Mouse (Mus musculus) embryonic facial prominence, embryonic 14.5 days (tissue): ENCODE results near the gene Med23. TPM values are rescaled to one million over a fixed set of nuclear protein-coding genes. Genes with fewer than 3 reads are reported as not detected.

Experiments used
- ATAC-seq: fragments of 200-750 bp; cut with Nextera tagmentation; 2 replicates; pipeline ENCODE4 v1.8.0; 2017; ENCODE audit warnings: low read depth, moderate number of reproducible peaks, moderate TSS enrichment
- DNase-seq: peaks from one replicate; pipeline ENCODE4 v3.0.0-alpha.2; 2015; ENCODE audit warnings: low spot score
- H3K27ac ChIP-seq: fragments of 300-500 bp; sonication (generic); replicated peaks from 2 replicates; pipeline ENCODE4 v1.5.1; 2014; ENCODE audit warnings: low read depth, mild to moderate bottlenecking, low read length, moderate library complexity
- H3K27me3 ChIP-seq: fragments of 300-500 bp; sonication (generic); replicated peaks from 2 replicates; pipeline ENCODE4 v1.6.1; 2014; ENCODE audit warnings: low read length; ENCODE audit not compliant: control insufficient read depth, insufficient read depth
- H3K36me3 ChIP-seq: fragments of 300-500 bp; sonication (generic); 2 replicates; pipeline ENCODE4 v1.6.1; 2014; ENCODE audit warnings: low read length, mixed read lengths; ENCODE audit not compliant: control insufficient read depth, insufficient read depth
- H3K4me1 ChIP-seq: fragments of 300-500 bp; sonication (generic); 2 replicates; pipeline ENCODE4 v1.6.1; 2014; ENCODE audit warnings: antibody characterized with exemption, low read length; ENCODE audit not compliant: control insufficient read depth, insufficient read depth
- H3K4me2 ChIP-seq: fragments of 300-500 bp; sonication (generic); 2 replicates; pipeline ENCODE4 v1.6.1; 2014; ENCODE audit warnings: low read depth, mild to moderate bottlenecking, low read length, moderate library complexity, mixed read lengths
- H3K4me3 ChIP-seq: fragments of 300-500 bp; sonication (generic); 2 replicates; pipeline ENCODE4 v1.5.1; 2014; ENCODE audit warnings: low read depth, mild to moderate bottlenecking, low read length
- H3K9ac ChIP-seq: fragments of 300-500 bp; sonication (generic); 2 replicates; pipeline ENCODE4 v1.6.1; 2014; ENCODE audit warnings: low read depth, mild to moderate bottlenecking, low read length, moderate library complexity, mixed read lengths
- H3K9me3 ChIP-seq: fragments of 300-500 bp; sonication (generic); 2 replicates; pipeline ENCODE4 v1.6.1; 2016; ENCODE audit warnings: low read length; ENCODE audit not compliant: control insufficient read depth
- WGBS: fragments of 180-500 bp; shearing (Covaris S2); extraction: QIAGEN DNeasy Blood & Tissue Kit; methylation state at CpG from one replicate; pipeline ENCODE4 v1.1.7; 2014; 5-methylcytosine and 5-hydroxymethylcytosine counted together
- polyA plus RNA-seq: library from polyadenylated mRNA; unstranded; fragments of >200 nt; fragmentation: Nextera tagmentation; extraction: Ambion mirVana; gene quantifications from 2 replicates; pipeline ENCODE4 v1.2.1, GENCODE M21; 2014

The Med23 gene
- polyA plus RNA-seq, 1 experiment from 2014 or later: 17.7 TPM

- 88% methylated on average over 8 of the region's 8 CpGs for WGBS
- Histone ChIP-seq H3K4me3 (no peak overlapping the region), H3K36me3 (peaks cover 94% of the 10 kb centered on the region), H3K9me3 (no peaks in the 10 kb centered on the region), H3K4me2 (no peak overlapping the region), H3K27me3 (no peaks in the 10 kb centered on the region), H3K9ac (no peak overlapping the region), H3K27ac (no peak overlapping the region), H3K4me1 (no peaks in the 10 kb centered on the region)
- ATAC-seq (no peak), DNase-seq (no peak)
Observed at GRCm38 (mm10) chr10:24911199-24911598, 41.4 kb downstream of the Med23 start.

GRCm38 (mm10) chr10:24912576-24912975 lies 42.8 kb downstream of the Med23 start:
- no peak for DNase-seq

GRCm38 (mm10) chr10:24915486-24915885 lies 45.7 kb downstream of the Med23 start:
- H3K4me2 ChIP-seq: no peak overlapping the region
- no peak overlapping the region for H3K27ac ChIP-seq
- no peaks in the 10 kb centered on the region for H3K27me3 ChIP-seq
- H3K4me1 ChIP-seq: no peaks in the 10 kb centered on the region
- H3K9ac ChIP-seq: no peak overlapping the region
- WGBS: 86% methylated on average over 6 of the region's 6 CpGs
- H3K36me3 ChIP-seq: peaks cover 51% of the 10 kb centered on the region
- no peak for ATAC-seq
- no peaks in the 10 kb centered on the region for H3K9me3 ChIP-seq
- no peak for DNase-seq
- no peak overlapping the region for H3K4me3 ChIP-seq

More at GRCm38 (mm10) chr10:24912576-24912975, 42.8 kb downstream of the Med23 start:
- Histone ChIP-seq H3K36me3 (peaks cover 80% of the 10 kb centered on the region), H3K9ac (no peak overlapping the region), H3K27ac (no peak overlapping the region), H3K27me3 (no peaks in the 10 kb centered on the region), H3K4me1 (no peaks in the 10 kb centered on the region), H3K4me3 (no peak overlapping the region), H3K4me2 (no peak overlapping the region), H3K9me3 (no peaks in the 10 kb centered on the region)
- WGBS: 90% methylated on average over 14 of the region's 14 CpGs
- ATAC-seq: no peak

- ATAC-seq (no peak), DNase-seq (no peak)
- H3K27ac ChIP-seq: no peak overlapping the region
- H3K4me2 ChIP-seq: no peak overlapping the region
- no peak overlapping the region for H3K9ac ChIP-seq
- H3K36me3 ChIP-seq: no peaks in the 10 kb centered on the region
- no peaks in the 10 kb centered on the region for H3K9me3 ChIP-seq
- H3K4me1 ChIP-seq: peaks cover 11% of the 10 kb centered on the region
- no peaks in the 10 kb centered on the region for H3K27me3 ChIP-seq
- H3K4me3 ChIP-seq: no peak overlapping the region
- 27% methylated on average over 4 of the region's 4 CpGs for WGBS
Observed at GRCm38 (mm10) chr10:24922977-24923376, 53.2 kb downstream of the Med23 start.

- no peaks in the 10 kb centered on the region for H3K9me3 ChIP-seq
- no peak overlapping the region for H3K27ac ChIP-seq
- H3K4me2 ChIP-seq: no peak overlapping the region
- ATAC-seq (no peak), DNase-seq (no peak)
- no peaks in the 10 kb centered on the region for H3K27me3 ChIP-seq
- H3K36me3 ChIP-seq: no peaks in the 10 kb centered on the region
- H3K4me1 ChIP-seq: peaks cover 11% of the 10 kb centered on the region
- 68% methylated on average over 3 of the region's 3 CpGs for WGBS
- no peak overlapping the region for H3K9ac ChIP-seq
- H3K4me3 ChIP-seq: no peak overlapping the region
Observed at GRCm38 (mm10) chr10:24924296-24924695, 54.5 kb downstream of the Med23 start.

GRCm38 (mm10) chr10:24926380-24926779 lies 56.6 kb downstream of the Med23 start:
- no peaks in the 10 kb centered on the region for H3K36me3 ChIP-seq
- peaks cover 11% of the 10 kb centered on the region for H3K4me1 ChIP-seq
- ATAC-seq (no peak), DNase-seq (peak; percentile 35)
- peak overlapping the region; percentile 41; the same call in 1 of the 2 replicates for H3K4me2 ChIP-seq
- no peaks in the 10 kb centered on the region for H3K27me3 ChIP-seq
- WGBS: 23% methylated on average over 10 of the region's 10 CpGs
- no peak overlapping the region for H3K4me3 ChIP-seq
- no peak overlapping the region for H3K27ac ChIP-seq
- H3K9me3 ChIP-seq: no peaks in the 10 kb centered on the region
- no peak overlapping the region for H3K9ac ChIP-seq

- DNase-seq (peak; percentile 84), ATAC-seq (peak; percentile 68; the same call in 1 of the 2 replicates)
- Histone ChIP-seq H3K4me3 (no peak within 1 kb of the TSS), H3K27ac (no peak within 1 kb of the TSS), H3K9me3 (no peaks in the 10 kb centered on the region), H3K4me2 (peak within 1 kb of the TSS; percentile 41), H3K36me3 (no peaks in the 10 kb centered on the region), H3K27me3 (no peaks in the 10 kb centered on the region), H3K4me1 (peaks cover 11% of the 10 kb centered on the region), H3K9ac (peak within 1 kb of the TSS; percentile 25; the same call in 1 of the 2 replicates)
- WGBS: 27% methylated on average over 14 of the region's 14 CpGs
Observed at GRCm38 (mm10) chr10:24926962-24927720, 57.4 kb downstream of the Med23 start, which contains the start of gene Arg1. Gene Arg1, minus strand, starts transcription at chr10:24927484.

GRCm38 (mm10) chr10:24928072-24928471 lies 58.3 kb downstream of the Med23 start:
- Histone ChIP-seq H3K9ac (no peak overlapping the region), H3K4me2 (peak overlapping the region; percentile 12; the same call in 1 of the 2 replicates), H3K27ac (no peak overlapping the region), H3K36me3 (no peaks in the 10 kb centered on the region), H3K4me1 (peaks cover 11% of the 10 kb centered on the region), H3K9me3 (no peaks in the 10 kb centered on the region), H3K27me3 (no peaks in the 10 kb centered on the region), H3K4me3 (no peak overlapping the region)
- 20% methylated on average over 12 of the region's 12 CpGs for WGBS
- DNase-seq (no peak), ATAC-seq (no peak)

GRCm38 (mm10) chr10:24930143-24930542 lies 60.4 kb downstream of the Med23 start:
- peaks cover 11% of the 10 kb centered on the region for H3K4me1 ChIP-seq
- H3K9me3 ChIP-seq: no peaks in the 10 kb centered on the region
- no peak overlapping the region for H3K27ac ChIP-seq
- no peak for ATAC-seq
- H3K4me2 ChIP-seq: no peak overlapping the region
- no peaks in the 10 kb centered on the region for H3K36me3 ChIP-seq
- 75% methylated on average over 6 of the region's 6 CpGs for WGBS
- H3K4me3 ChIP-seq: no peak overlapping the region
- no peak overlapping the region for H3K9ac ChIP-seq
- no peaks in the 10 kb centered on the region for H3K27me3 ChIP-seq
- DNase-seq: no peak
